Mouse (Mus musculus): ENCODE measurements around the gene Ppp4r2. TPM values are rescaled to one million over a fixed set of nuclear protein-coding genes. Genes with fewer than 3 reads are reported as not detected.
"Not testable (repeated sequence)": the region's sequence is repeated elsewhere in the genome, so short reads cannot be mapped to it uniquely, and the experiment has no call there.

The Ppp4r2 gene
- polyA plus RNA-seq, 1 experiment from 2014 or later, result 13.3 TPM

DNA sequence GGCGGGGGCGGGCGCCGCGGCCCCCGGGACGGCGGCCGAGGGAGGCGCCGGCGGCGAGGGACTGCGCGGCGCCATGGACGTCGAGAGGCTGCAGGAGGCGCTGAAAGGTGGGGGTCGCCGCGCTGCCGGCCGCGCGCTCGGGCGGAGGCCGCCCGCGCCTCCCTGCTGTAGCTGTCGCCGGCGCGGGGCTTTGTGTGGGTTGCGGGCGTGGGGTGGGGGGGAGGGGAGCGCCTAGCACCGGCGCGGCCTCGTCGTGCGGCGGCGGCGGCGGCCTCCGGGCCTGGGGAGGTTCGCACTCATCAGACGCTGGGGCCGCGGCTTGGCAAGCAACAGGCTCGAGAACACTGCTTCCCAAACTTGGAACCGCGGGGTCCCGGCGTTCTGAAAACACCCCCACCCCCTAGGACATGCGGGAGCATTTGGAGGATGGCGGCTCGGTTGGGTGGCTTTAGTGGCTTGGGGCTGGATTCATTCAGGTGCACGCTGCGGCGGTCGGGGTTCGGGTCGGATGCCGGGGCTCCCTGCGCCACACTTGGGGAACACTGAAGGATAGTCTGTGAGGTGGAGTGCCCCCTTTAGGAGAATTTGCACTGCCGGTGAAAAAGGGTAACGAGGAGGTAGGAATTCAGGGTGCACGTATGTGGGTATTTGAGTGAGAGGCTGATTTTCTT lies 524 bp downstream of the Ppp4r2 start:
- Histone ChIP-seq H3K36me3 (peaks cover 21% of the 10 kb centered on the region), H3K4me2 (peak overlapping the region; percentile 58), H3K27ac (replicated peaks) (peak overlapping the region; percentile 90), H3K4me1 (peaks cover 36% of the 10 kb centered on the region), H3K27me3 (replicated peaks) (no peaks in the 10 kb centered on the region), H3K4me3 (replicated peaks) (peak overlapping the region; percentile 80), H3K9me3 (replicated peaks) (no peaks in the 10 kb centered on the region), H3K9ac (replicated peaks) (peak overlapping the region; percentile 76)
- under 1% methylated on average over 34 of the region's 72 CpGs for WGBS
- peak; percentile 92 for ATAC-seq (ENCODE audit: low FRiP score)

GRCm38 (mm10) chr6:100834489-100835160 lies 1.2 kb downstream of the Ppp4r2 start:
- Histone ChIP-seq H3K4me1 (peaks cover 36% of the 10 kb centered on the region), H3K27me3 (replicated peaks) (no peaks in the 10 kb centered on the region), H3K9me3 (replicated peaks) (no peaks in the 10 kb centered on the region), H3K4me3 (replicated peaks) (peak overlapping the region; percentile 80), H3K4me2 (peak overlapping the region; percentile 58), H3K36me3 (peaks cover 26% of the 10 kb centered on the region), H3K27ac (replicated peaks) (peak overlapping the region; percentile 90), H3K9ac (replicated peaks) (peak overlapping the region; percentile 76)
- no peak for ATAC-seq (ENCODE audit: low FRiP score)
- WGBS, result 42% methylated on average over 9 of the region's 9 CpGs

DNA sequence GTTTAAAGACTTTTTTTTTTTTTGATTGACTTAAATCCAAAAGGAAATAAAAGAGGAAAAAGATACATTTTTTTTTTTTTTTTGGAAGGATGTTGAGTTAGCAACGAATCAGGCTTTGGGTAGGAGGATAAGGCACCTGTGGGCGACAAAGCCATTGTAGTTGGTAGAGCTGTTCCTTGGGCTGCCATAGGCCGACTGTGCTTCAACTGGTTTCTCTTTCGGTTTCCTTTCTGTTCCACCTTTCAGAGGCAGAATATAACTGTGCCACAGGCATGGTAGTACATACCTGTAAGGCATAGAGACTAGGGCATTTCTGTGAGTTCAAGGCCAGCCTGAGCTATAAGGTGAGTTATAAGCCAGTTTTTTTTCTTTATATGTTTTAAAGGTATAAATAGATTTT lies 11.6 kb downstream of the Ppp4r2 start:
- H3K4me1 ChIP-seq, result peaks cover 5% of the 10 kb centered on the region
- H3K4me2 ChIP-seq, result no peak overlapping the region
- H3K36me3 ChIP-seq, result peaks cover 24% of the 10 kb centered on the region
- no peaks in the 10 kb centered on the region for H3K9me3 ChIP-seq (replicated peaks)
- 98% methylated on average over 4 of the region's 4 CpGs for WGBS
- H3K27me3 ChIP-seq (replicated peaks), result no peaks in the 10 kb centered on the region
- no peak for ATAC-seq (ENCODE audit: low FRiP score)
- no peak overlapping the region for H3K4me3 ChIP-seq (replicated peaks)
- H3K27ac ChIP-seq (replicated peaks), result no peak overlapping the region
- H3K9ac ChIP-seq (replicated peaks), result no peak overlapping the region

DNA sequence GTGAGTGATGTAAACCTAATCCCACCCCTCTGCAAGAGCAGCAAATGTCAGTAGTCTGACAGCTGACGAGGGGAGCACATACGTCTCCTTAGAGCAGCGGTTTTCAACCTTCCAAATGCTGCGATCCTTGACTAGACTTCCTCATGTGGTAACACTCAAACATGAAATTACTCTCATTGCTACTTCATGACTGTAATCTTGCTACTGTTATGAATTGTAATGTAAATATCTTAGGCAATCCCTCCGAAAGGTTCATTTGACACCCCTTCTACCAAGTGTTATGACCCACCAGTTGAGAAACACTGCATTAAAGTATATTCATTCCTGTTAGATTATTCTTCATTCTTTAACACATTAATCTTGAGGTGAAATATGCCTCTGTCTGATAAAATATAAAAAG lies 13.8 kb downstream of the Ppp4r2 start:
- no peak for ATAC-seq (ENCODE audit: low FRiP score)
- H3K4me3 ChIP-seq (replicated peaks), result no peak overlapping the region
- no peak overlapping the region for H3K27ac ChIP-seq (replicated peaks)
- H3K9ac ChIP-seq (replicated peaks), result no peak overlapping the region
- H3K27me3 ChIP-seq (replicated peaks), result no peaks in the 10 kb centered on the region
- no peak overlapping the region for H3K4me2 ChIP-seq
- WGBS, result 92% methylated on average over 5 of the region's 5 CpGs
- H3K36me3 ChIP-seq, result peaks cover 3% of the 10 kb centered on the region
- H3K4me1 ChIP-seq, result peaks cover 5% of the 10 kb centered on the region
- no peaks in the 10 kb centered on the region for H3K9me3 ChIP-seq (replicated peaks)

DNA sequence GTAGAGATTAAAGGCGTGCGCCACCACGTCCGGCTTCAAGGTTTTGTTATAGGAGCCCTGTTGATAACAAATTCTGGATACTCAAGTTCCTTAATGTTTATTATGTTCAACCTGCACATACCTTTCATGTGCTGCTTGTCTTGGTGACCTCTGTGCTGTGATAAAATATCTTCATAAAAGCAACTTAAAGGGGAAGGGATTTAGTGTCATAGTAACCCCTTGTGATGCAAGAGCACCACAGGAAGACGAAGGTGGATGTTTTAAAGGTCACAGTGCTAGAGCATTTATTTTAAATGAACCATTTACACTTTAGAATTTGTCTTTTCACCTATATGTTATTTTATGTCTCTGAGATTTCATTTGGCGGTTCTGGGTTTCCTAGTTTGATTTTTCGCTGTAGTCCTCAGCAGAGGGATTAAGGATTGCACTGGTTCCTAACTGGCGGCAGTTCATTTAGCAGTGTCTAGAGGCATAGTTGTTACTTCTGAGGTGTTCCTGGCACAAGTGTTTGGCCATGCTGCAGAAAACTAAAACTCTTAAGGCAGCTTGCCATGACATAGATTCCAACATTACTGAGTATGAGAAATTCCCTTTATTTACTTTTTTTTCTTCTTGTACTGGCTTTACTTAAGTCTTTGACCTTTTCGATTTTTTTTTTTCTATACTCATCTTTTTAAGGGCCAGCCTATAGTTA lies 15.4 kb downstream of the Ppp4r2 start:
- no peaks in the 10 kb centered on the region for H3K9me3 ChIP-seq (replicated peaks)
- no peaks in the 10 kb centered on the region for H3K27me3 ChIP-seq (replicated peaks)
- no peak overlapping the region for H3K4me2 ChIP-seq
- no peak overlapping the region for H3K4me3 ChIP-seq (replicated peaks)
- no peak overlapping the region for H3K9ac ChIP-seq (replicated peaks)
- peaks cover 5% of the 10 kb centered on the region for H3K4me1 ChIP-seq
- no peak overlapping the region for H3K27ac ChIP-seq (replicated peaks)
- H3K36me3 ChIP-seq, result 0 out of 2 replicates have a peak, but pooled peaks cover 2% of the 10 kb centered on the region
- 88% methylated on average over 9 of the region's 9 CpGs for WGBS
- ATAC-seq (ENCODE audit: low FRiP score), result no peak

DNA sequence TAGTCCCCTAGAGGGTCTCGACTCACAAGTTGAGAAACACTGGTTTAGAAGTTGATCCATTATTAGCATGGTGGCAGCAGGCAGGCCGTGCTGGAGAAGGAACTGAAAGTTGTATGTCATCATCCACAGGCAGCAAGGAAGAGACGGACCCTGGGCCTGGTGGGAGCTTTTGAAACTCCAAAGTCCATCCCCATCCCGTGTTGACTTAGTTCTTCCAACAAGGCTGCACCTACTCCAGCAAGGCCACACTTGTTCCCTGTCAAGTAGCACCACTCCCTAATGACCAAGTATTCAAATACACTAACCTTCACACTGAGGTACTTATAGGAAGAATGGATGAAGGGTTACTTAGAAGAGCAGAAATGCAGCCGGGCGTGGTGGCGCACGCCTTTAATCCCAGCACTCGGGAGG lies 17.3 kb downstream of the Ppp4r2 start:
- H3K27me3 ChIP-seq (replicated peaks), result no peaks in the 10 kb centered on the region
- H3K4me2 ChIP-seq, result no peak overlapping the region
- no peaks in the 10 kb centered on the region for H3K9me3 ChIP-seq (replicated peaks)
- ATAC-seq (ENCODE audit: low FRiP score), result no peak
- no peak overlapping the region for H3K4me3 ChIP-seq (replicated peaks)
- H3K27ac ChIP-seq (replicated peaks), result no peak overlapping the region
- H3K36me3 ChIP-seq, result 0 out of 2 replicates have a peak, but pooled peaks cover 2% of the 10 kb centered on the region
- H3K9ac ChIP-seq (replicated peaks), result no peak overlapping the region
- 94% methylated on average over 9 of the region's 9 CpGs for WGBS
- peaks cover 5% of the 10 kb centered on the region for H3K4me1 ChIP-seq

GRCm38 (mm10) chr6:100851083-100851482 lies 17.7 kb downstream of the Ppp4r2 start:
- no peaks in the 10 kb centered on the region for H3K9me3 ChIP-seq (replicated peaks)
- peaks cover 5% of the 10 kb centered on the region for H3K4me1 ChIP-seq
- ATAC-seq (ENCODE audit: low FRiP score), result no peak
- no peak overlapping the region for H3K27ac ChIP-seq (replicated peaks)
- H3K36me3 ChIP-seq, result 0 out of 2 replicates have a peak, but pooled peaks cover 2% of the 10 kb centered on the region
- H3K4me3 ChIP-seq (replicated peaks), result no peak overlapping the region
- no peaks in the 10 kb centered on the region for H3K27me3 ChIP-seq (replicated peaks)
- H3K9ac ChIP-seq (replicated peaks), result no peak overlapping the region
- 93% methylated on average over 5 of the region's 5 CpGs for WGBS
- no peak overlapping the region for H3K4me2 ChIP-seq

- Histone ChIP-seq H3K4me3 (replicated peaks) (no peak overlapping the region), H3K27me3 (replicated peaks) (no peaks in the 10 kb centered on the region), H3K27ac (replicated peaks) (no peak overlapping the region), H3K4me2 (no peak overlapping the region), H3K9ac (replicated peaks) (no peak overlapping the region), H3K36me3 (peaks cover 15% of the 10 kb centered on the region; the same call in 1 of the 2 replicates), H3K4me1 (no peaks in the 10 kb centered on the region), H3K9me3 (replicated peaks) (no peaks in the 10 kb centered on the region)
- ATAC-seq (ENCODE audit: low FRiP score), result no peak
- WGBS, result 86% methylated on average over 6 of the region's 6 CpGs
Observed at GRCm38 (mm10) chr6:100865321-100865720, 31.9 kb downstream of the Ppp4r2 start.

DNA sequence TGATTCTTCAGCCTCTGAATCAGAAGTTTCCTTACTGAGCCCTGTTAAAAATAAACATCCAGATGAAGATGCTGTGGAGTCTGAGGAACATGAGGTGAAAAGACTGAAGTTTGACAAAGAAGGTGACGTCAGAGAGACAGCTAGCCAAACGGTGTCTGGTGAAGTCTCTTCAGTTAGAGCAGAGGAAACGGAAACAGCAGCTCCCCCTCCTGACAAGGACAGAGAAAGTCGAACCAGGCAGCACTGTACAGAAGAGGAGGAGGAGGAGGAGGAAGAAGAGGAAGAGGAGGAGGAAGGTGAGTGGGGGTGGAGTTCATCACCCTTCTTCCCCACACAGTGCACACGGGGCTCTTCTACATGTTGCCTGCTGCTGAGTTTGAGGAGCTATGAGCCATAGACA lies 32.4 kb downstream of the Ppp4r2 start:
- peaks cover 15% of the 10 kb centered on the region; the same call in 1 of the 2 replicates for H3K36me3 ChIP-seq
- not testable (repeated sequence) for H3K27ac ChIP-seq (replicated peaks); H3K9ac ChIP-seq (replicated peaks); ATAC-seq (ENCODE audit: low FRiP score); H3K4me3 ChIP-seq (replicated peaks); H3K9me3 ChIP-seq (replicated peaks); H3K4me2 ChIP-seq; H3K27me3 ChIP-seq (replicated peaks); H3K4me1 ChIP-seq
- 69% methylated on average over 4 of the region's 5 CpGs for WGBS

DNA sequence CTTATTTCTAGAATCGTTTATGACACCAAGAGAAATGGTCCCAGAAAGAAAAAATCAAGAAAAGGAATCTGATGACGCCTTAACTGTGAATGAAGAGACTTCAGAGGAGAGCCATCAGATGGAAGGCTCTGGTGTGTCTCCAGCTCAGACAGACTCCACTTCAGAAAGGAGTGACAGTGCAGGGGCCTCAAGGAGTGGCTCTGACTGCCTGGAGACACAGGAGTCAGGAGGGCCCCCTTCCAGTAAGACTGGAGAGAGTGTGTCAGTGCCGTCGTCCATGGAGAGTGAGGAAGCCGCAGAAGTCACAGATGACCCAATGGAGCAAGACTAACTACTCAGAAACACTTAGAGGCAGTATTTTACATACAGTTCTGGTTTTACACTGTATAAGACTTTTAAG lies 32.8 kb downstream of the Ppp4r2 start:
- H3K4me2 ChIP-seq; H3K27me3 ChIP-seq (replicated peaks); H3K9ac ChIP-seq (replicated peaks); H3K4me3 ChIP-seq (replicated peaks); H3K9me3 ChIP-seq (replicated peaks); H3K27ac ChIP-seq (replicated peaks); ATAC-seq (ENCODE audit: low FRiP score); H3K4me1 ChIP-seq: not testable (repeated sequence)
- WGBS, result 85% methylated on average over 5 of the region's 5 CpGs
- H3K36me3 ChIP-seq, result peaks cover 14% of the 10 kb centered on the region; the same call in 1 of the 2 replicates

- H3K4me2 ChIP-seq, result no peak overlapping the region
- ATAC-seq (ENCODE audit: low FRiP score), result no peak
Observed at GRCm38 (mm10) chr6:100868863-100869262, 35.4 kb downstream of the Ppp4r2 start.

More at GRCm38 (mm10) chr6:100868863-100869262, 35.4 kb downstream of the Ppp4r2 start:
- no peak overlapping the region for H3K27ac ChIP-seq (replicated peaks)
- H3K36me3 ChIP-seq, result peaks cover 4% of the 10 kb centered on the region; the same call in 1 of the 2 replicates
- no peaks in the 10 kb centered on the region for H3K9me3 ChIP-seq (replicated peaks)
- H3K4me1 ChIP-seq, result no peaks in the 10 kb centered on the region
- no peak overlapping the region for H3K9ac ChIP-seq (replicated peaks)
- WGBS, result 36% methylated on average over 5 of the region's 5 CpGs
- no peaks in the 10 kb centered on the region for H3K27me3 ChIP-seq (replicated peaks)
- no peak overlapping the region for H3K4me3 ChIP-seq (replicated peaks)
